In the genomic region with DNA sequence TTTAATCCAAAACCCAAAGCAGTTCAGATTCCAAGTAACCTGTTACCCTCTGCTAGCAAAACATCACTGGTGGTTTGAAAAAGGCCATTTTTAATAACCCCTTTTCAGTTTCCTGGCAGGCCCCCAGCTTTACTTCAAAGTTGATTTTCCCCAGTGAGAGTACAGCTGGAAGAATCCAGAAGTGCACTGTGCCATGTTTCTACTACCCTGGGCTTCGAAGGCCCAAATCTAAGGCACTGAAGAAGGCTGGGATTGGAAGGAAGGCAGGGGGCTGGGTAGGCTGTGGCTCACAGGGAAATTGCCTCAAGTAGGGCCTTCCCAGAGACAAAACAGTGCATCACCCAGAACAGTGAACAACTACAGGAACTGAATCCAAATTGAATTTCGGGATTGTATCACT, we compare ENCODE assay signal across 23 mouse cellular contexts.
DNase-seq lines count a peak whose midpoint lies in the region; ATAC-seq and TF ChIP-seq lines count a peak whose summit lies in the region.
"Had no signal": no experiment of that assay in that cellular context is flagged by ENCODE, and none has a peak within 500 bp of the region (broad histone marks: within the 10 kb centered on the region; RNA-seq: fewer than 3 reads in every experiment).

No protein-coding gene starts in this region.

- no peak overlapping the region for H3K4me3 ChIP-seq in embryonic facial prominence, embryonic 14.5 days (ENCODE audit: low read depth, low read length)
- no peak overlapping the region for H3K4me3 ChIP-seq in embryonic facial prominence, embryonic 10.5 days
- H3K4me3 ChIP-seq in limb, embryonic 13.5 days, result no peak overlapping the region
- no peak overlapping the region for H3K4me3 ChIP-seq in limb, embryonic 10.5 days
- H3K4me3 ChIP-seq in limb, embryonic 14.5 days (replicated peaks; ENCODE audit: low read length), result no peak overlapping the region

- no peak overlapping the region for H3K9ac ChIP-seq in embryonic facial prominence, embryonic 14.5 days (ENCODE audit: low read depth, low read length)
- H3K9ac ChIP-seq in limb, embryonic 13.5 days, result no peak overlapping the region
- H3K9ac ChIP-seq in limb, embryonic 14.5 days (ENCODE audit: low read depth, low read length, severe bottlenecking), result no peak overlapping the region

- H3K4me1 ChIP-seq in embryonic facial prominence, embryonic 14.5 days (ENCODE audit: control insufficient read depth, insufficient read depth, low read length), result 0 out of 2 replicates have a peak, but pooled peaks cover 7% of the 10 kb centered on the region
- no peaks in the 10 kb centered on the region for H3K4me1 ChIP-seq in embryonic facial prominence, embryonic 10.5 days
- H3K4me1 ChIP-seq in limb, embryonic 13.5 days, result no peaks in the 10 kb centered on the region
- no peaks in the 10 kb centered on the region for H3K4me1 ChIP-seq in limb, embryonic 10.5 days
- no peaks in the 10 kb centered on the region for H3K4me1 ChIP-seq in limb, embryonic 14.5 days (ENCODE audit: control insufficient read depth, insufficient read depth, low read length)

- WGBS in embryonic facial prominence, embryonic 14.5 days, result 47% methylated on average over 2 of the region's 2 CpGs
- 84% methylated on average over 2 of the region's 2 CpGs for WGBS in embryonic facial prominence, embryonic 10.5 days
- WGBS in limb, embryonic 13.5 days, result 60% methylated on average over 2 of the region's 2 CpGs
- 87% methylated on average over 2 of the region's 2 CpGs for WGBS in limb, embryonic 10.5 days
- WGBS in limb, embryonic 14.5 days, result 48% methylated on average over 2 of the region's 2 CpGs

- peaks cover 19% of the 10 kb centered on the region for H3K27me3 ChIP-seq in embryonic facial prominence, embryonic 14.5 days (replicated peaks; ENCODE audit: control insufficient read depth, insufficient read depth, low read length)
- peaks cover 88% of the 10 kb centered on the region for H3K27me3 ChIP-seq in embryonic facial prominence, embryonic 10.5 days (replicated peaks; ENCODE audit: low read depth, poor library complexity, severe bottlenecking)
- peaks cover 33% of the 10 kb centered on the region for H3K27me3 ChIP-seq in limb, embryonic 13.5 days
- peaks cover 90% of the 10 kb centered on the region for H3K27me3 ChIP-seq in limb, embryonic 10.5 days (ENCODE audit: low read depth, poor library complexity, severe bottlenecking)
- no peaks in the 10 kb centered on the region; the same call in 1 of the 2 replicates for H3K27me3 ChIP-seq in limb, embryonic 14.5 days (ENCODE audit: control insufficient read depth, insufficient read depth, low read length)
- H3K27me3 ChIP-seq: CH12.LX had no signal

- no peaks in the 10 kb centered on the region for H3K9me3 ChIP-seq in embryonic facial prominence, embryonic 14.5 days (ENCODE audit: control insufficient read depth, low read length)
- no peaks in the 10 kb centered on the region for H3K9me3 ChIP-seq in embryonic facial prominence, embryonic 10.5 days
- no peaks in the 10 kb centered on the region for H3K9me3 ChIP-seq in limb, embryonic 13.5 days
- H3K9me3 ChIP-seq in limb, embryonic 10.5 days (replicated peaks), result no peaks in the 10 kb centered on the region
- no peaks in the 10 kb centered on the region for H3K9me3 ChIP-seq in limb, embryonic 14.5 days (ENCODE audit: control insufficient read depth, low read length)
- H3K9me3 ChIP-seq: G1E had no signal

- DNase-seq in embryonic facial prominence, embryonic 14.5 days (ENCODE audit: low spot score), result peak; percentile 79
- no peak for DNase-seq in embryonic facial prominence, embryonic 10.5 days (ENCODE audit: low spot score)
- DNase-seq in limb, embryonic 10.5 days (ENCODE audit: low spot score), result no peak
- DNase-seq in brain, embryonic 14.5 days (ENCODE audit: low read depth), result peak; percentile 12
- DNase-seq in limb, embryonic 14.5 days (ENCODE audit: low spot score), result peak; percentile 49
- no peak for DNase-seq in embryo, embryonic 9.5 days (ENCODE audit: extremely low spot score)
- DNase-seq in cerebellum, postnatal 14 days, result no peak
- DNase-seq: adrenal gland, adult 2 months; adrenal gland, adult 8-10 months; adrenal gland, postnatal 10 days; adrenal gland, postnatal 14 days; adrenal gland, postnatal 25 days; adrenal gland, postnatal 36 days; B cell, adult 2 months; cerebellum, adult 11 months; cerebellum, adult 11-12 months; cerebellum, adult 18-20 months had no signal

- H3K4me2 ChIP-seq in embryonic facial prominence, embryonic 14.5 days (ENCODE audit: low read depth, low read length), result no peak overlapping the region
- H3K4me2 ChIP-seq in limb, embryonic 13.5 days (replicated peaks), result no peak overlapping the region
- no peak overlapping the region for H3K4me2 ChIP-seq in limb, embryonic 14.5 days (replicated peaks; ENCODE audit: low read depth, low read length, severe bottlenecking)

- TF ChIP-seq POLR2A in brain, embryonic 14.5 days (IDR thresholded peaks at IDR 0.05; ENCODE audit: borderline replicate concordance, extremely low read depth, insufficient read depth, insufficient read length, poor library complexity, severe bottlenecking), result no peak
- TF ChIP-seq POLR2A in limb, embryonic 14.5 days (IDR thresholded peaks at IDR 0.05; ENCODE audit: borderline replicate concordance, extremely low read depth, insufficient read depth, insufficient read length), result no peak

- no peak overlapping the region for H3K27ac ChIP-seq in embryonic facial prominence, embryonic 14.5 days (replicated peaks; ENCODE audit: low read depth, low read length)
- H3K27ac ChIP-seq in embryonic facial prominence, embryonic 10.5 days (replicated peaks), result no peak overlapping the region
- H3K27ac ChIP-seq in limb, embryonic 13.5 days, result no peak overlapping the region
- H3K27ac ChIP-seq in limb, embryonic 10.5 days, result no peak overlapping the region
- H3K27ac ChIP-seq in limb, embryonic 14.5 days (replicated peaks; ENCODE audit: low read depth, low read length), result no peak overlapping the region

- no peaks in the 10 kb centered on the region for H3K36me3 ChIP-seq in embryonic facial prominence, embryonic 14.5 days (ENCODE audit: control insufficient read depth, insufficient read depth, low read length)
- no peaks in the 10 kb centered on the region for H3K36me3 ChIP-seq in embryonic facial prominence, embryonic 10.5 days (replicated peaks)
- no peaks in the 10 kb centered on the region for H3K36me3 ChIP-seq in limb, embryonic 13.5 days
- no peaks in the 10 kb centered on the region for H3K36me3 ChIP-seq in limb, embryonic 10.5 days
- no peaks in the 10 kb centered on the region for H3K36me3 ChIP-seq in limb, embryonic 14.5 days (ENCODE audit: control insufficient read depth, insufficient read depth, low read length)
- H3K36me3 ChIP-seq: G1E had no signal

- no peak for TF ChIP-seq CTCF in brain, embryonic 14.5 days (IDR thresholded peaks at IDR 0.05; ENCODE audit: borderline replicate concordance, extremely low read depth, insufficient read depth, insufficient read length)

- peak; percentile 63; the same call in 1 of the 2 replicates for ATAC-seq in embryonic facial prominence, embryonic 14.5 days (ENCODE audit: low read depth)
- ATAC-seq in limb, embryonic 13.5 days (ENCODE audit: low FRiP score, low read depth), result peak; percentile 75; the same call in 1 of the 2 replicates
- no peak for ATAC-seq in limb, embryonic 14.5 days (ENCODE audit: low FRiP score, low read depth)
- ATAC-seq: activated CD4-positive, CD25-positive, alpha-beta regulatory T cell, adult 4 months; CD4-positive, CD25-positive, alpha-beta regulatory T cell, adult 4 months; Patski had no signal

Comparison
In these comparisons a context has a peak if more than half of its experiments do, and no peak if none do; other contexts are left out.
1. DNase-seq: peak in embryonic facial prominence, embryonic 14.5 days (single experiment), brain, embryonic 14.5 days (single experiment) and limb, embryonic 14.5 days (single experiment); none in embryonic facial prominence, embryonic 10.5 days (single experiment), limb, embryonic 10.5 days (single experiment), embryo, embryonic 9.5 days (single experiment) and cerebellum, postnatal 14 days (0 of 2).